Mouse (Mus musculus) MEL (cell line): ENCODE results near the gene Gm12394. TPM values are rescaled to one million over a fixed set of nuclear protein-coding genes. Genes with fewer than 3 reads are reported as not detected.

Experiments used
- polyA plus RNA-seq, 2 experiments: library from polyadenylated mRNA; stranded (reverse) in 1 of 2; unstranded in 1 of 2; fragments of >175 nt in 1 of 2; fragments of >200 nt in 1 of 2; gene quantifications; 2 replicates each; pipeline versions ENCODE4 v1.2.1 to v1.2.4; 2012; ENCODE audit warnings: low replicate concordance in 2 of 2, low read depth in 1 of 2; ENCODE audit not compliant: insufficient read length in 2 of 2, insufficient read depth in 1 of 2, missing spikeins in 1 of 2
- total RNA-seq: library from RNA; depleted of rRNA; stranded (reverse); fragments of 300-350 nt; gene quantifications from 2 replicates; pipeline ENCODE4 v1.2.3, GENCODE M21; 2012; rRNA removed

The Gm12394 gene
- total and polyA plus RNA-seq, 3 experiments: 0.10 TPM; not detected in 2

Other genes with a start within 250 kb of the Gm12394 start
- gene Gm10591, start 244.6 kb downstream of the Gm12394 start, total RNA-seq: not detected in 2 replicates
- gene Gm10591, start 244.6 kb downstream of the Gm12394 start, polyA plus RNA-seq: not detected
- not detected in 2 replicates for gene Gm2564, start 227.1 kb downstream of the Gm12394 start, total RNA-seq
- gene Gm2564, start 227.1 kb downstream of the Gm12394 start, polyA plus RNA-seq: under 1 TPM in 1 of 2 experiments, not detected in 1; 0.13 TPM
- not detected in 2 replicates for gene Ccl27b, start 201.5 kb downstream of the Gm12394 start, total RNA-seq
- not detected for gene Ccl27b, start 201.5 kb downstream of the Gm12394 start, polyA plus RNA-seq
- not detected in 2 replicates for gene Il11ra2, start 194.9 kb downstream of the Gm12394 start, total RNA-seq
- under 1 TPM in 1 of 2 experiments, not detected in 1; 0.06 TPM for gene Il11ra2, start 194.9 kb downstream of the Gm12394 start, polyA plus RNA-seq
- gene 4930578G10Rik, start 121.2 kb downstream of the Gm12394 start, total RNA-seq: not detected in 2 replicates
- gene 4930578G10Rik, start 121.2 kb downstream of the Gm12394 start, polyA plus RNA-seq: not detected
- gene Ccl19, start 100.2 kb downstream of the Gm12394 start, total RNA-seq: not detected in 2 replicates
- gene Ccl19, start 100.2 kb downstream of the Gm12394 start, polyA plus RNA-seq: under 1 TPM in 1 of 2 experiments, not detected in 1; 0.10 TPM
- gene Ccl21a, start 82.8 kb downstream of the Gm12394 start, total RNA-seq: not detected in 2 replicates
- gene Ccl21a, start 82.8 kb downstream of the Gm12394 start, polyA plus RNA-seq: not detected
- not detected in 2 replicates for gene Fam205a1, start 2.9 kb downstream of the Gm12394 start, total RNA-seq
- under 1 TPM in 1 of 2 experiments, not detected in 1; 0.01 TPM for gene Fam205a1, start 2.9 kb downstream of the Gm12394 start, polyA plus RNA-seq
- not detected in 2 replicates for gene Fam205c, start 17.5 kb upstream of the Gm12394 start, total RNA-seq
- gene Fam205c, start 17.5 kb upstream of the Gm12394 start, polyA plus RNA-seq: not detected
- 0.07 and 0.31 TPM in 2 replicates for gene Phf24, start 59.9 kb upstream of the Gm12394 start, total RNA-seq
- gene Phf24, start 59.9 kb upstream of the Gm12394 start, polyA plus RNA-seq: under 1 TPM in 1 of 2 experiments, not detected in 1; 0.92 TPM
- gene Dnajb5, start 93.0 kb upstream of the Gm12394 start, total RNA-seq: 0.73 and 1.0 TPM in 2 replicates
- 1 to 10 TPM in 1 of 2 experiments, not detected in 1; 1.8 TPM for gene Dnajb5, start 93.0 kb upstream of the Gm12394 start, polyA plus RNA-seq
- gene 1700022I11Rik, start 112.8 kb upstream of the Gm12394 start, total RNA-seq: 0.54 and 0.65 TPM in 2 replicates
- under 1 TPM in 1 of 2 experiments, not detected in 1; 0.39 TPM for gene 1700022I11Rik, start 112.8 kb upstream of the Gm12394 start, polyA plus RNA-seq
- 264 and 319 TPM in 2 replicates for gene Vcp, start 143.7 kb upstream of the Gm12394 start, total RNA-seq
- gene Vcp, start 143.7 kb upstream of the Gm12394 start, polyA plus RNA-seq: 100 to 1,000 TPM; 420 to 792 TPM
- 10.1 and 11.4 TPM in 2 replicates for gene Fancg, start 153.7 kb upstream of the Gm12394 start, total RNA-seq
- 10 to 100 TPM in 1 of 2 experiments, not detected in 1; 24.6 TPM for gene Fancg, start 153.7 kb upstream of the Gm12394 start, polyA plus RNA-seq
- gene Pigo, start 169.0 kb upstream of the Gm12394 start, total RNA-seq: 22.3 TPM in 2 replicates
- 10 to 100 TPM in 1 of 2 experiments, not detected in 1; 36.1 TPM for gene Pigo, start 169.0 kb upstream of the Gm12394 start, polyA plus RNA-seq
- 384 and 391 TPM in 2 replicates for gene Stoml2, start 174.9 kb upstream of the Gm12394 start, total RNA-seq
- gene Stoml2, start 174.9 kb upstream of the Gm12394 start, polyA plus RNA-seq: 100 to 1,000 TPM in 1 of 2 experiments, not detected in 1; 480 TPM
- gene Fam214b, start 189.4 kb upstream of the Gm12394 start, total RNA-seq: 0.95 and 1.3 TPM in 2 replicates
- 1 to 10 TPM in 1 of 2 experiments, not detected in 1; 3.8 TPM for gene Fam214b, start 189.4 kb upstream of the Gm12394 start, polyA plus RNA-seq
- 5.4 and 6.5 TPM in 2 replicates for gene Unc13b, start 202.2 kb upstream of the Gm12394 start, total RNA-seq
- 1 to 10 TPM in 1 of 2 experiments, not detected in 1; 9.6 TPM for gene Unc13b, start 202.2 kb upstream of the Gm12394 start, polyA plus RNA-seq